Mouse (Mus musculus): Measurements from ENCODE around the gene Camkmt.

Camkmt gene

GRCm38 (mm10) chr17:85481241-85481640, 390.9 kb downstream of the Camkmt start:
- no peak for DNase-seq (ENCODE audit: low read depth, low spot score)
- Histone ChIP-seq H3K36me3 (ENCODE audit: control insufficient read depth, insufficient read depth, low read length, poor library complexity, severe bottlenecking) (no peaks in the 10 kb centered on the region), H3K27me3 (ENCODE audit: control insufficient read depth, insufficient read depth, low read length, poor library complexity, severe bottlenecking) (no peaks in the 10 kb centered on the region; the same call in 1 of the 2 replicates)

- Histone ChIP-seq H3K27me3 (ENCODE audit: control insufficient read depth, insufficient read depth, low read length, poor library complexity, severe bottlenecking) (no peaks in the 10 kb centered on the region; the same call in 1 of the 2 replicates), H3K36me3 (ENCODE audit: control insufficient read depth, insufficient read depth, low read length, poor library complexity, severe bottlenecking) (no peaks in the 10 kb centered on the region)
- DNase-seq (ENCODE audit: low read depth, low spot score), result no peak
Observed at GRCm38 (mm10) chr17:85483086-85483485, 392.7 kb downstream of the Camkmt start.

GRCm38 (mm10) chr17:85484015-85484414, 393.7 kb downstream of the Camkmt start:
- H3K36me3 ChIP-seq (ENCODE audit: control insufficient read depth, insufficient read depth, low read length, poor library complexity, severe bottlenecking), result no peaks in the 10 kb centered on the region
- no peak for DNase-seq (ENCODE audit: low read depth, low spot score)

GRCm38 (mm10) chr17:85484526-85484925, 394.2 kb downstream of the Camkmt start:
- H3K36me3 ChIP-seq (ENCODE audit: control insufficient read depth, insufficient read depth, low read length, poor library complexity, severe bottlenecking), result no peaks in the 10 kb centered on the region
- no peak for DNase-seq (ENCODE audit: low read depth, low spot score)
- H3K27me3 ChIP-seq (ENCODE audit: control insufficient read depth, insufficient read depth, low read length, poor library complexity, severe bottlenecking), result no peaks in the 10 kb centered on the region

More at GRCm38 (mm10) chr17:85484015-85484414, 393.7 kb downstream of the Camkmt start:
- no peaks in the 10 kb centered on the region; the same call in 1 of the 2 replicates for H3K27me3 ChIP-seq (ENCODE audit: control insufficient read depth, insufficient read depth, low read length, poor library complexity, severe bottlenecking)

GRCm38 (mm10) chr17:85485065-85485945, 395.0 kb downstream of the Camkmt start:
- DNase-seq (ENCODE audit: low read depth, low spot score), result no peak
- Histone ChIP-seq H3K36me3 (ENCODE audit: control insufficient read depth, insufficient read depth, low read length, poor library complexity, severe bottlenecking) (no peaks in the 10 kb centered on the region), H3K27me3 (ENCODE audit: control insufficient read depth, insufficient read depth, low read length, poor library complexity, severe bottlenecking) (no peaks in the 10 kb centered on the region)

GRCm38 (mm10) chr17:85485946-85486533, 395.7 kb downstream of the Camkmt start:
- no peak for DNase-seq (ENCODE audit: low read depth, low spot score)
- Histone ChIP-seq H3K36me3 (ENCODE audit: control insufficient read depth, insufficient read depth, low read length, poor library complexity, severe bottlenecking) (no peaks in the 10 kb centered on the region), H3K27me3 (ENCODE audit: control insufficient read depth, insufficient read depth, low read length, poor library complexity, severe bottlenecking) (peaks cover 2% of the 10 kb centered on the region; the same call in 1 of the 2 replicates)

- H3K27me3 ChIP-seq (ENCODE audit: control insufficient read depth, insufficient read depth, low read length, poor library complexity, severe bottlenecking), result peaks cover 2% of the 10 kb centered on the region; the same call in 1 of the 2 replicates
- H3K36me3 ChIP-seq (ENCODE audit: control insufficient read depth, insufficient read depth, low read length, poor library complexity, severe bottlenecking), result no peaks in the 10 kb centered on the region
- no peak for DNase-seq (ENCODE audit: low read depth, low spot score)
Observed at GRCm38 (mm10) chr17:85486585-85487480, 396.5 kb downstream of the Camkmt start.

- Histone ChIP-seq H3K27me3 (ENCODE audit: control insufficient read depth, insufficient read depth, low read length, poor library complexity, severe bottlenecking) (peaks cover 2% of the 10 kb centered on the region; the same call in 1 of the 2 replicates), H3K36me3 (ENCODE audit: control insufficient read depth, insufficient read depth, low read length, poor library complexity, severe bottlenecking) (no peaks in the 10 kb centered on the region)
- no peak for DNase-seq (ENCODE audit: low read depth, low spot score)
Observed at GRCm38 (mm10) chr17:85487531-85487930, 397.2 kb downstream of the Camkmt start.

- Histone ChIP-seq H3K27me3 (ENCODE audit: control insufficient read depth, insufficient read depth, low read length, poor library complexity, severe bottlenecking) (peaks cover 2% of the 10 kb centered on the region; the same call in 1 of the 2 replicates), H3K36me3 (ENCODE audit: control insufficient read depth, insufficient read depth, low read length, poor library complexity, severe bottlenecking) (no peaks in the 10 kb centered on the region)
- no peak for DNase-seq (ENCODE audit: low read depth, low spot score)
Observed at GRCm38 (mm10) chr17:85488601-85489487, 398.5 kb downstream of the Camkmt start.

- H3K36me3 ChIP-seq (ENCODE audit: control insufficient read depth, insufficient read depth, low read length, poor library complexity, severe bottlenecking), result no peaks in the 10 kb centered on the region
- no peak for DNase-seq (ENCODE audit: low read depth, low spot score)
Observed at GRCm38 (mm10) chr17:85489488-85489980, 399.2 kb downstream of the Camkmt start.

GRCm38 (mm10) chr17:85491491-85491890, 401.1 kb downstream of the Camkmt start:
- no peak for DNase-seq (ENCODE audit: low read depth, low spot score)
- H3K27me3 ChIP-seq (ENCODE audit: control insufficient read depth, insufficient read depth, low read length, poor library complexity, severe bottlenecking), result peaks cover 2% of the 10 kb centered on the region; the same call in 1 of the 2 replicates

More at GRCm38 (mm10) chr17:85489488-85489980, 399.2 kb downstream of the Camkmt start:
- H3K27me3 ChIP-seq (ENCODE audit: control insufficient read depth, insufficient read depth, low read length, poor library complexity, severe bottlenecking), result peaks cover 2% of the 10 kb centered on the region; the same call in 1 of the 2 replicates

GRCm38 (mm10) chr17:85493521-85493920, 403.2 kb downstream of the Camkmt start:
- Histone ChIP-seq H3K27me3 (ENCODE audit: control insufficient read depth, insufficient read depth, low read length, poor library complexity, severe bottlenecking) (peaks cover 2% of the 10 kb centered on the region; the same call in 1 of the 2 replicates), H3K36me3 (ENCODE audit: control insufficient read depth, insufficient read depth, low read length, poor library complexity, severe bottlenecking) (no peaks in the 10 kb centered on the region)
- no peak for DNase-seq (ENCODE audit: low read depth, low spot score)

More at GRCm38 (mm10) chr17:85491491-85491890, 401.1 kb downstream of the Camkmt start:
- no peaks in the 10 kb centered on the region for H3K36me3 ChIP-seq (ENCODE audit: control insufficient read depth, insufficient read depth, low read length, poor library complexity, severe bottlenecking)

- Histone ChIP-seq H3K36me3 (ENCODE audit: control insufficient read depth, insufficient read depth, low read length, poor library complexity, severe bottlenecking) (no peaks in the 10 kb centered on the region), H3K27me3 (ENCODE audit: control insufficient read depth, insufficient read depth, low read length, poor library complexity, severe bottlenecking) (peaks cover 2% of the 10 kb centered on the region; the same call in 1 of the 2 replicates)
- no peak for DNase-seq (ENCODE audit: low read depth, low spot score)
Observed at GRCm38 (mm10) chr17:85495012-85495754, 404.8 kb downstream of the Camkmt start.

All from splenic B cell, adult 2 months (primary cell).